Mouse (Mus musculus): Measurements from ENCODE around the gene Znrf1.

Gene Znrf1

GRCm38 (mm10) chr8:111575492-111575891 is 39.6 kb downstream of the Znrf1 start:
- ChIA-PET CTCF (no interaction called here), POLR2A (interaction anchor here in 1 of 4 experiments (1.4 to 4.0 kb wide), 4 partner anchors 13 to 39 kb away, joined by 4 to 21 read pairs (median 8); partner anchors contain the start of gene Znrf1)

- ChIA-PET CTCF (no interaction called here), POLR2A (interaction anchor here in 1 of 4 experiments (0.9 to 4.0 kb wide), 4 partner anchors 12 to 66 kb away, joined by 3 to 21 read pairs (median 6); partner anchors contain the start of gene Zfp1)
These were observed 40.6 kb downstream of the Znrf1 start for GRCm38 (mm10) chr8:111576501-111576900.

GRCm38 (mm10) chr8:111577880-111578533 is 42.1 kb downstream of the Znrf1 start:
- ChIA-PET CTCF (no interaction called here), POLR2A (interaction anchor here in 1 of 4 experiments (0.9 to 4.0 kb wide), 4 partner anchors 10 to 65 kb away, joined by 3 to 21 read pairs (median 6); partner anchors contain the start of gene Zfp1)

- CTCF ChIA-PET, result no interaction called here
- POLR2A ChIA-PET, result interaction anchor here in 1 of 4 experiments (1.8 kb wide), 1 partner anchor 13 kb away, joined by 6 read pairs; no protein-coding TSS in a partner anchor
These were observed 43.4 kb downstream of the Znrf1 start for GRCm38 (mm10) chr8:111579318-111579717.

- ChIA-PET CTCF (interaction anchor here in 2 of 4 experiments (0.5 to 0.6 kb wide), 2 partner anchors 96 to 370 kb away, joined by 3 to 4 read pairs; no protein-coding TSS in a partner anchor), POLR2A (interaction anchor here in 2 of 4 experiments (0.9 to 1.8 kb wide), 4 partner anchors 12 to 52 kb away, joined by 3 to 6 read pairs (median 4); no protein-coding TSS in a partner anchor)
These were observed 44.4 kb downstream of the Znrf1 start for GRCm38 (mm10) chr8:111580306-111580705.

GRCm38 (mm10) chr8:111582386-111582785 is 46.5 kb downstream of the Znrf1 start:
- ChIA-PET CTCF (interaction anchor here in 1 of 4 experiments (0.7 kb wide), 1 partner anchor 40 kb away, joined by 5 read pairs; no protein-coding TSS in a partner anchor), POLR2A (interaction anchor here in 2 of 4 experiments (0.7 to 2.1 kb wide), 6 partner anchors 9 to 53 kb away, joined by 3 to 8 read pairs (median 3); no protein-coding TSS in a partner anchor)

GRCm38 (mm10) chr8:111584946-111585345 is 49.0 kb downstream of the Znrf1 start:
- ChIA-PET CTCF (interaction anchor here in 2 of 4 experiments (0.6 to 1.0 kb wide), 2 partner anchors 27 to 77 kb away, joined by 3 read pairs; no protein-coding TSS in a partner anchor), POLR2A (interaction anchor here in 1 of 4 experiments (1.2 kb wide), 1 partner anchor 25 kb away, joined by 3 read pairs; no protein-coding TSS in a partner anchor)

- CTCF ChIA-PET, result interaction anchor here in 1 of 4 experiments (0.8 kb wide), 1 partner anchor 1718 kb away, joined by 3 read pairs; no protein-coding TSS in a partner anchor
- POLR2A ChIA-PET, result interaction anchor here in 1 of 4 experiments (1.5 to 3.7 kb wide), 4 partner anchors 12 to 40 kb away, joined by 3 to 21 read pairs (median 7); no protein-coding TSS in a partner anchor
These were observed 51.7 kb downstream of the Znrf1 start for GRCm38 (mm10) chr8:111587545-111588094.

- CTCF ChIA-PET, result no interaction called here
- POLR2A ChIA-PET, result interaction anchor here in 1 of 4 experiments (0.6 to 3.7 kb wide), 10 partner anchors 12 to 331 kb away, joined by 3 to 21 read pairs (median 4); no protein-coding TSS in a partner anchor
These were observed 52.4 kb downstream of the Znrf1 start for GRCm38 (mm10) chr8:111588336-111588735.

GRCm38 (mm10) chr8:111590214-111590613 is 54.3 kb downstream of the Znrf1 start:
- CTCF ChIA-PET, result no interaction called here
- POLR2A ChIA-PET, result interaction anchor here in 3 of 4 experiments (0.6 to 1.7 kb wide), 5 partner anchors 9 to 224 kb away, joined by 3 to 4 read pairs (median 3); partner anchors contain the start of gene Zfp1 (in 1 of the 3)

- ChIA-PET CTCF (no interaction called here), POLR2A (interaction anchor here in 2 of 4 experiments (0.6 to 2.7 kb wide), 7 partner anchors 14 to 78 kb away, joined by 3 to 10 read pairs (median 4); no protein-coding TSS in a partner anchor)
These were observed 55.3 kb downstream of the Znrf1 start for GRCm38 (mm10) chr8:111591176-111591575.

GRCm38 (mm10) chr8:111592390-111592910 is 56.6 kb downstream of the Znrf1 start:
- POLR2A ChIA-PET, result interaction anchor here (0.7 to 2.7 kb wide), 29 partner anchors 9 to 440 kb away, joined by 3 to 10 read pairs (median 4); partner anchors contain the start of genes Zfp1 (in 2 of the 4) and Znrf1 (in 1 of the 4)
- CTCF ChIA-PET, result interaction anchor here in 3 of 4 experiments (0.6 to 1.2 kb wide), 4 partner anchors 34 to 1042 kb away, joined by 3 to 6 read pairs (median 4); partner anchors contain the start of gene Rfwd3 (in 1 of the 3)

GRCm38 (mm10) chr8:111594044-111594840 is 58.3 kb downstream of the Znrf1 start:
- POLR2A ChIA-PET, result interaction anchor here in 1 of 4 experiments (0.7 to 1.8 kb wide), 6 partner anchors 10 to 49 kb away, joined by 3 to 8 read pairs (median 3); partner anchors contain the start of gene Zfp1
- CTCF ChIA-PET, result no interaction called here

- CTCF ChIA-PET, result interaction anchor here in 1 of 4 experiments (0.6 kb wide), 1 partner anchor 327 kb away, joined by 3 read pairs; no protein-coding TSS in a partner anchor
- POLR2A ChIA-PET, result interaction anchor here in 2 of 4 experiments (0.9 to 1.3 kb wide), 2 partner anchors 10 to 24 kb away, joined by 3 read pairs; no protein-coding TSS in a partner anchor
These were observed 59.1 kb downstream of the Znrf1 start for GRCm38 (mm10) chr8:111594951-111595350.

GRCm38 (mm10) chr8:111595712-111596484 is 60.0 kb downstream of the Znrf1 start:
- POLR2A ChIA-PET, result interaction anchor here in 2 of 4 experiments (0.9 to 1.3 kb wide), 2 partner anchors 9 to 23 kb away, joined by 3 read pairs; no protein-coding TSS in a partner anchor
- CTCF ChIA-PET, result no interaction called here

GRCm38 (mm10) chr8:111596485-111596821 is 60.6 kb downstream of the Znrf1 start:
- ChIA-PET CTCF (no interaction called here), POLR2A (no interaction called here)

GRCm38 (mm10) chr8:111597310-111597709 is 61.4 kb downstream of the Znrf1 start:
- CTCF ChIA-PET, result no interaction called here
- POLR2A ChIA-PET, result no interaction called here

Measured in embryonic stem cell, embryonic (primary cell).